Mouse (Mus musculus) layer of hippocampus, postnatal 14 days (tissue): ENCODE data around the gene Reep3. TPM values are rescaled to one million over a fixed set of nuclear protein-coding genes. Genes with fewer than 3 reads are reported as not detected.

Experiments
- DNase-seq, 2 experiments: peaks; one replicate each; pipeline ENCODE4 v3.0.0; 2021 to 2022; ENCODE audit warnings: low spot score in 2 of 2, mixed read lengths in 1 of 2
- total RNA-seq, 2 experiments: library from RNA; stranded (reverse); gene quantifications; 2 replicates each; pipeline ENCODE4 v1.2.3; 2021

The Reep3 gene
- total RNA-seq, 2 experiments from 2014 or later, result 32.0 to 32.2 TPM

GRCm38 (mm10) chr10:67085124-67085523 is 11.6 kb downstream of the Reep3 start:
- DNase-seq, result no peak

- DNase-seq, result no peak
These were observed 13.1 kb downstream of the Reep3 start for GRCm38 (mm10) chr10:67083446-67084166.

GRCm38 (mm10) chr10:67082531-67082930 is 14.2 kb downstream of the Reep3 start:
- no peak for DNase-seq

- no peak for DNase-seq
These were observed 15.3 kb downstream of the Reep3 start for GRCm38 (mm10) chr10:67081206-67082007.

GRCm38 (mm10) chr10:67079030-67079429 is 17.7 kb downstream of the Reep3 start:
- DNase-seq, result no peak

- peak in 1 of 2 experiments; percentile 72 for DNase-seq
These were observed 20.5 kb downstream of the Reep3 start for GRCm38 (mm10) chr10:67075931-67076878.

- DNase-seq, result no peak
These were observed 23.2 kb downstream of the Reep3 start for GRCm38 (mm10) chr10:67073577-67073976.

GRCm38 (mm10) chr10:67072600-67072999 is 24.1 kb downstream of the Reep3 start:
- DNase-seq, result no peak

GRCm38 (mm10) chr10:67071884-67072283 is 24.9 kb downstream of the Reep3 start:
- DNase-seq, result no peak

- no peak for DNase-seq
These were observed 25.4 kb downstream of the Reep3 start for GRCm38 (mm10) chr10:67071389-67071788.

GRCm38 (mm10) chr10:67069013-67069412 is 27.7 kb downstream of the Reep3 start:
- no peak for DNase-seq

GRCm38 (mm10) chr10:67066421-67066820 is 30.3 kb downstream of the Reep3 start:
- no peak for DNase-seq

- DNase-seq, result no peak
These were observed 30.8 kb downstream of the Reep3 start for GRCm38 (mm10) chr10:67065927-67066326.

- no peak for DNase-seq
These were observed 31.4 kb downstream of the Reep3 start for GRCm38 (mm10) chr10:67065277-67065887.

- no peak for DNase-seq
These were observed 34.9 kb downstream of the Reep3 start for GRCm38 (mm10) chr10:67061823-67062222.

GRCm38 (mm10) chr10:67061367-67061801 is 35.4 kb downstream of the Reep3 start:
- peak in 1 of 2 experiments; percentile 60 for DNase-seq

- no peak for DNase-seq
These were observed 38.0 kb downstream of the Reep3 start for GRCm38 (mm10) chr10:67058702-67059101.

GRCm38 (mm10) chr10:67058297-67058696 is 38.4 kb downstream of the Reep3 start:
- DNase-seq, result peak in 1 of 2 experiments; percentile 69

GRCm38 (mm10) chr10:67057696-67058095 is 39.0 kb downstream of the Reep3 start:
- DNase-seq, result no peak

GRCm38 (mm10) chr10:67057208-67057607 is 39.5 kb downstream of the Reep3 start:
- no peak for DNase-seq
